Mouse (Mus musculus): Measurements from ENCODE around the gene Nrp2.

Nrp2 gene

DNA sequence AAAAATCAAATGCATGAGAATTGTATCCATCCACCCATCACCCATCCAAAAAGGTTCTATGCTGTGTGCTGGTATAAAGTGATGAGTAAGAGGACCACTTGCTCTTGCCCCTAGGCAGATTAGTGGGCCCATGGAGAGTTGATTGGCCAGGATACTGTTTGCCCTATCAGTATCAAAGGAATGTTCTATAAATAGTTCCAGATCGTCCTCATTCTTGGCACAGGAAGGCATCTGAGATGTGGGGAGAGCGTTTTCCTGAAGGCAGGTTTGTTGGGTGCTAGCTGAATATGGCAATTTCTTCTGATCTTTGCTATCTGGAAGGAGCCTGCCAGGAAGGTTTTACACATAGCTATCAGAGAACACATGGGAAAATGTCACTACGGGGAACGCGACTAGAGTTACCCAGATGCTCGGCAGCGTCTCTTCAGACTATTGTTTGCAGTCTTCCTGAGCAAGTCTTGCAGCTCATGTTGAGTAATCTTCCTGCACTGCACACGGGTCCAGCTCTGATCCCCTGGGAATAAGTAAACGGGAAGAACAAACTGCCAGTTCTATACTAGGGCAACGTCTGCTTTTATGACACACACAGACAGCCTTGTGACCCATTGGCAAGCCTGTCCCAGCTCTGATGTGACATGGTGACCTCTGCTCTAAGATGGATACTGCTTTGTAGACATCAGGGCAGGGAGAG is 44.5 kb downstream of the Nrp2 start:
- no peak for DNase-seq (ENCODE audit: low read depth, low spot score)
- H3K36me3 ChIP-seq (ENCODE audit: control insufficient read depth, insufficient read depth, low read length, poor library complexity, severe bottlenecking): no peaks in the 10 kb centered on the region
- no peaks in the 10 kb centered on the region for H3K27me3 ChIP-seq (ENCODE audit: control insufficient read depth, insufficient read depth, low read length, poor library complexity, severe bottlenecking)

DNA sequence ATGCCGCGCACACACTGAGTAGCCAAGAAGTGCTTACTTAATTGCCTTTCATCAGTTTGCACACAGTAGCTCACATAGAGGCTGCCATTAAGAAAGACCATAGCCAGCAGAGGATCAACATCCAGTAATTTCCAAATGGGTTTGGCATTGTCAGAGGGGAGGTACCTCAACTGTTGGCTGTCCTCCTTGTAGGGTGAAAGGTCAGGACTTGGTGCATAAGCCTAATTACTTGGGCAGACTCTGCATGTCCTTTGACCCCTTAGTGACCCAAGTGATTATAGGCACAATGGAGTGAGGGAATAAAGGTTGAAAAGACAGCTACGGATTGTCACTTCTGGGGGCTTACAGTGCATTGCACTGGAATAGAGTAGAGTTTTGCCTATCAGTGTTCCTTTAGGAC is 45.3 kb downstream of the Nrp2 start:
- Histone ChIP-seq H3K27me3 (ENCODE audit: control insufficient read depth, insufficient read depth, low read length, poor library complexity, severe bottlenecking) (no peaks in the 10 kb centered on the region), H3K36me3 (ENCODE audit: control insufficient read depth, insufficient read depth, low read length, poor library complexity, severe bottlenecking) (no peaks in the 10 kb centered on the region)
- no peak for DNase-seq (ENCODE audit: low read depth, low spot score)

GRCm38 (mm10) chr1:62749716-62750115 is 46.6 kb downstream of the Nrp2 start:
- Histone ChIP-seq H3K27me3 (ENCODE audit: control insufficient read depth, insufficient read depth, low read length, poor library complexity, severe bottlenecking) (no peaks in the 10 kb centered on the region), H3K36me3 (ENCODE audit: control insufficient read depth, insufficient read depth, low read length, poor library complexity, severe bottlenecking) (no peaks in the 10 kb centered on the region)
- DNase-seq (ENCODE audit: low read depth, low spot score): no peak

GRCm38 (mm10) chr1:62750408-62751008 is 47.4 kb downstream of the Nrp2 start:
- no peaks in the 10 kb centered on the region for H3K27me3 ChIP-seq (ENCODE audit: control insufficient read depth, insufficient read depth, low read length, poor library complexity, severe bottlenecking)
- no peak for DNase-seq (ENCODE audit: low read depth, low spot score)

DNA sequence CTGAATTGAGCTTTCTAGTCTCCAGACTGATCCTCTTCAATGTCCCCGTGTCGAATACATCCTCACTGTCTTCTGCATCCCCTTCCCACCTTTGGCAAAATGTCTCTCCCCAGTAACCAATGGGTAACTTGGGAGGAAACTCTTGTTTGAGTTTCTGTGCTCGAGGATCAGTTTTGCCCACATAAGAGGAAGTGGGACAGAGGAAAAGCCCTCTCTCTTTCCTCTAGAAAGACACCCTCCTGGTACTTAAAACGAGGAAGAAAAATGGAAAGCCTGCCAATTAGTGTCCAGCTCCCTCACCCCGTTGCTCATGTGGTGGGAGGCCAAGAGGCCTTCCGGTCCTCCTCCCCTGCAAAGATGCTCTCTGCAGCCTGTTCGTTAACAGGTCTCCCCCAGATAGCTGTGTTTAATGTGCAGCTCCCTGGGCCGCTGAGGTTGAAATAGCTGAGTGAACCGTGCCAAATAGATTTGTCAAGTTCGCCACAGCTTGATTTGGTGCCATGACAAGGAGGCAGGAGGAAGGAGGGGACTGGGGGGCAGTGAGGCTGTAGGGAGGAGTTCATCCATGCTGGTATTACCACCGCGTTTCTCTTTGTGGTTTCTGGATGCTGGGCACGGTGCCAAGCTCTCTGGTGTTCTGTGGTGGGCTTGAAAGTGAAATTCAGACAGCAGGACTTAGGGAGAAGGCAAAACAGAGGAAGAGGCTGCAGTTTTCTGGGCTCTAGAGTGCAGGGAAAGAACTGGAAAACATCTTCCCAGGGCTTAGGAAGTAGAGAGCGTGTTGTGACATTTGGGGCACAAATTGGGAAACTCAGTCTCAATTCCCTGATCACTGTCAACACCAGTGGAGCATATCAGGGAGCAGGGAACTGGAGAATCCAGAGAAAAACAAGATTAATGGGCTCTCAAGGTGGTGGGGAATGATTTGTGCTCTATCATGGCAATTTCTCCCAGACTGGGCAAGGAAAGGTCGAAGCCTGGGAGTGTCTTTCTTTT is 48.2 kb downstream of the Nrp2 start:
- Histone ChIP-seq H3K27me3 (ENCODE audit: control insufficient read depth, insufficient read depth, low read length, poor library complexity, severe bottlenecking) (no peaks in the 10 kb centered on the region), H3K36me3 (ENCODE audit: control insufficient read depth, insufficient read depth, low read length, poor library complexity, severe bottlenecking) (no peaks in the 10 kb centered on the region)
- DNase-seq (ENCODE audit: low read depth, low spot score): no peak

More at GRCm38 (mm10) chr1:62750408-62751008, 47.4 kb downstream of the Nrp2 start:
- H3K36me3 ChIP-seq (ENCODE audit: control insufficient read depth, insufficient read depth, low read length, poor library complexity, severe bottlenecking): no peaks in the 10 kb centered on the region

DNA sequence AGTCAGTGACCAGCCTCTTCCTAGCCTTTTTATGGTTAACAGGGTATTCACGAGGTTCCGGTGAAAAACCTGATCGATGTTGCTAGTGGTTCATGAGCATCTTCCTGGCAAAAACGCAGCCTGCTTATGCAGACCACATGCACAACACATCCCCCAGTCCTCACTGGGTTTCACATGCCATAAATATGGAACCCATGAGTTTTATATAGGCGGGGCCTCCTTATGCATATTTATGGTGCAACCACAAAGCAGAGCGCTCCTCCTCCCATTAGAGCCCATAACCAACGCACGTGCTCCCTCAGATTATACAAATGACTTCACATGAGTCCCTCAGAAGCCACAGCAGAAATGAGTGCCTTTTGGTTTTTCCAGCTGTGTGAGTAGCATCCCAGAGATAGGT is 49.0 kb downstream of the Nrp2 start:
- Histone ChIP-seq H3K36me3 (ENCODE audit: control insufficient read depth, insufficient read depth, low read length, poor library complexity, severe bottlenecking) (no peaks in the 10 kb centered on the region), H3K27me3 (ENCODE audit: control insufficient read depth, insufficient read depth, low read length, poor library complexity, severe bottlenecking) (no peaks in the 10 kb centered on the region)
- DNase-seq (ENCODE audit: low read depth, low spot score): no peak

DNA sequence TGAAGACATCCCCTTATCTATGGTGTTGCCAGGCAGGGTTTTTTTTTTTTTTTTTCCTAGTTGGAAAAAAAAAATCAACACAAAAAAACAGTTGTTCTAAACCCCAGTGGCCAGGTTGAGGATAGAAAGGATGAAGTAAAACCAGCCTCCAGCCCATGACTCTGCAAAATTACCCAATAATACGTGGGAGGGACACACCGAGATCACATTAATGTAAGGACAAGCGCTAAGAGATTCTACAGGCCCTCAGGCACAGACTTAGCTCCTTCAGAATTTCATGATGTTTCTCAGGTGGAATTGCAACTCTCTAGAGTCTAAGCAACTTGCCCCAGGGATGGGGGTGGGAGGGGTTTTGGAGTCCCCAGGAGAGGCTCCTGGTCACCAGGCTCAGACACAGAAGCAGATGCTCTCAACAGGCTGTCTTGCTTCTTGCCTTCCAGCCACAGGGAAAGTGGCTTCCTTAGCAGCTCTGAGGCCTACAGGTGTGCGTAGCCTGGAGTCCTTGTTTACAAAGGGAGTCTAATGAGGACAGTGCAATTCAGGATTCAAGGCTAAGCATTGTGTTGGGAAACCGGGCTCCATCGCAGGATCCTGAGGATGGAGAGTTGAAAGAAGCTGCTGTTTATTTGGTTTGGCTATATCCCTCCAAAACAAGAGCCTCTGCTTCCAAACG is 49.7 kb downstream of the Nrp2 start:
- no peak for DNase-seq (ENCODE audit: low read depth, low spot score)
- no peaks in the 10 kb centered on the region for H3K27me3 ChIP-seq (ENCODE audit: control insufficient read depth, insufficient read depth, low read length, poor library complexity, severe bottlenecking)
- no peaks in the 10 kb centered on the region for H3K36me3 ChIP-seq (ENCODE audit: control insufficient read depth, insufficient read depth, low read length, poor library complexity, severe bottlenecking)

DNA sequence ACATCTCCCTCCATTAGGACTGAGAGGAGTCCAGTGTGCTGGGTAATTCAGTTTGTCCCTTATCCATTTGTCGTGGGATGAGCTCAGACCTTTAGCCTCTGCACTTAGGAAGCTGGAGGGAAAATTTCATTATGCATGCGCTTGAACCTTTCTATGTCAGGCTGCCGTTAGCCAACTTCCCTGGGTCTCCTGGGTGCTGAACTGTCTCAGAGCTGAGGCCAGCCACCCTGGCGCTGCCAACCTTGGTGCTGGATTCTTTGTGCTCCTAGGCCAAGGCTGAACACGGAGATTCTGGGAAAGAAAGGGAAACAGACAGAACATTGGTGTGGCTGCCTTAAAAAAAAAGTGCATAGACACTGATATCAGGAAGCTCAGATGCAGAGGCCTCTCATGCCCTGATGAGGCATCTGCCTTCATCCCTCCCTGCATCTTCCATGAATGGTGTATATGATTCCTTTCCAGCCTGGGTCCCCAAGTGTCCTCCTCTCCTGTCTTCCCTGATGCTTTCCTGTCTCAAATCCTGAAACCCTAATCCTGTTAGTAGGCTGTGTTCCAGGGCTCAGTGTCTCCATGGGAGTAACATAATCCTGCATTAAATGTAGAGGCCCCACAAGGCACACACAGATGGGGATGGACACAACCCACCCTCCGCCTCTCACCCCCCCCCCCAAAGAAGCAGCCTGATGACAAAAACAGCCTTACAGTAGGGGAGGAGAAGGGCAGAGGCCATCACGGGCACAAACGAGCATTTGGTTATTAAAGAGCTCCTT is 51.2 kb downstream of the Nrp2 start:
- no peaks in the 10 kb centered on the region for H3K27me3 ChIP-seq (ENCODE audit: control insufficient read depth, insufficient read depth, low read length, poor library complexity, severe bottlenecking)
- DNase-seq (ENCODE audit: low read depth, low spot score): no peak
- no peaks in the 10 kb centered on the region for H3K36me3 ChIP-seq (ENCODE audit: control insufficient read depth, insufficient read depth, low read length, poor library complexity, severe bottlenecking)

DNA sequence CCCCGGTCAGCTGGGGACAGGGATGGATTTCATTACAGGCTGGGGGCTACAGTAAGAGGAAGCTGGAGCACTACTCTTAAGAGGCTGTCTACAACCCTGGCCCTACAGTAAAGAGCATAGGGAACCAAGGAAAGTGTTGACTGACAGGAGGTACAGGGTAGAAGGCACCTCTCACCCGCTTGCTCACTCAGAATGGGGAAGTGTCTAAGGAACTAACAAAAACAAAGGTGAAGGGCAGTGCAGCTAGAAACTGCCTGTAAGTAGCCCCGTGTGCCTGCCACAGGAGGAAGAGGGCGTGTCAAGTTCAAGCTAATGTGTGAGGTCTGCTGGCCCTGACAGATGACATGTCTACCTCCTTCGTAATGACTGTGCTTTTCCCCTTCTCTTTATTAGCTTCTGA is 57.0 kb downstream of the Nrp2 start:
- H3K27me3 ChIP-seq (ENCODE audit: control insufficient read depth, insufficient read depth, low read length, poor library complexity, severe bottlenecking): no peaks in the 10 kb centered on the region
- peak; percentile 68 for DNase-seq (ENCODE audit: low read depth, low spot score)
- no peaks in the 10 kb centered on the region for H3K36me3 ChIP-seq (ENCODE audit: control insufficient read depth, insufficient read depth, low read length, poor library complexity, severe bottlenecking)

DNA sequence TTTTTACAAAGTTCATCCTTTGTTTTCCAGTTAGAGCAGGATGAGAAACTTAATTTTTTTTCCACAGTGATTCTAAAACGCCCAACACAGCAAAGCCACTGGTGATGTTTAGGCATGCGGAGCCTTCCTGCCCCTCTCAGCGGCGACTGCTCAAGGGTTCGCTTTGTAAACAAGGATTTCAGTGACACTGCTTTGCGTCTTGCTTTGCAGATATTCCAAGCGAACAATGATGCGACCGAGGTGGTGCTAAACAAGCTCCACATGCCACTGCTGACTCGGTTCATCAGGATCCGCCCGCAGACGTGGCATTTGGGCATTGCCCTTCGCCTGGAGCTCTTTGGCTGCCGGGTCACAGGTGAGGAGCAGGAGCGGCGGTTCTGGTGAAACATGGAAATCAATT is 57.5 kb downstream of the Nrp2 start:
- Histone ChIP-seq H3K36me3 (ENCODE audit: control insufficient read depth, insufficient read depth, low read length, poor library complexity, severe bottlenecking) (no peaks in the 10 kb centered on the region), H3K27me3 (ENCODE audit: control insufficient read depth, insufficient read depth, low read length, poor library complexity, severe bottlenecking) (no peaks in the 10 kb centered on the region)
- DNase-seq (ENCODE audit: low read depth, low spot score): no peak

GRCm38 (mm10) chr1:62763779-62764178 is 60.7 kb downstream of the Nrp2 start:
- no peak for DNase-seq (ENCODE audit: low read depth, low spot score)
- Histone ChIP-seq H3K27me3 (ENCODE audit: control insufficient read depth, insufficient read depth, low read length, poor library complexity, severe bottlenecking) (no peaks in the 10 kb centered on the region), H3K36me3 (ENCODE audit: control insufficient read depth, insufficient read depth, low read length, poor library complexity, severe bottlenecking) (no peaks in the 10 kb centered on the region)

DNA sequence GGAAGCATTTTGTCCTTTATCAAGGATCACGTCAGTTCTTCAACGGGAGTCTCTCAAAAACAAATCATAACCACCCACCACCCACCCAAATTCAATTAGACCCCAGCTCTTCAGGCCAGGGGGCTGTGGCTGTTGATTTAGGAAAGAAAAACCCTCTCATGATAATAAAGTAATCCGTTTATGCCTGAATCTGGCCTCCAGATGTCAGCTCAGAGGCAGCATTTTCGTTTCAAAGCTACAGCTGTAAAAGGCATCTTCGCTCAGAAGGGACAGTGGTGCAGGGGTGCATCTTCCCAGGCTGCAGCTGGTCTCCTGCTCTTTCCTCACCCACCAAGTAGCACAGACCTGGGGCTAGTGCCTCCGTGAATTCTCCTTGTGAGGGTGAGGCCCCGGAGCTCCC is 62.1 kb downstream of the Nrp2 start:
- no peak for DNase-seq (ENCODE audit: low read depth, low spot score)
- Histone ChIP-seq H3K27me3 (ENCODE audit: control insufficient read depth, insufficient read depth, low read length, poor library complexity, severe bottlenecking) (no peaks in the 10 kb centered on the region), H3K36me3 (ENCODE audit: control insufficient read depth, insufficient read depth, low read length, poor library complexity, severe bottlenecking) (no peaks in the 10 kb centered on the region)

- H3K27me3 ChIP-seq (ENCODE audit: control insufficient read depth, insufficient read depth, low read length, poor library complexity, severe bottlenecking): no peaks in the 10 kb centered on the region
- DNase-seq (ENCODE audit: low read depth, low spot score): no peak
- H3K36me3 ChIP-seq (ENCODE audit: control insufficient read depth, insufficient read depth, low read length, poor library complexity, severe bottlenecking): no peaks in the 10 kb centered on the region
Observed at GRCm38 (mm10) chr1:62766766-62767165, 63.7 kb downstream of the Nrp2 start.

DNA sequence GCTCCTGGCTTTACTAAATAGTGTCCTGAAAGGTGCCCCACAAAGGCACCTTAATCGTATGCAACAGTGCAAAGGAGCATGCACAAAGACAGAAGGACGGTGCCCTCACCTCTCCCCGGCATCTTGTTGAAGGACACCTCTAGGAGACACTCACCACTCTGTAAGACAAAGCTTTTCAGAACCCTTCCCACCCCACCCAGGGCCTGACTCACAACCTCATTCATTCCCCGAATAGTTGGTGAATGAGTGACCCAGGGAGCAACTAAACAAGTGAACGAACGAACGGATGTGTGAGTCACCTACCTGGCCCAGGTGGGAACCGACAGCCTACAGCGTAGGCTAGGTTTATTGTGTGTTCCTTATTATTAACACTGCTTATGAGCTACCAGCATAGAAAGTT is 64.5 kb downstream of the Nrp2 start:
- no peaks in the 10 kb centered on the region for H3K36me3 ChIP-seq (ENCODE audit: control insufficient read depth, insufficient read depth, low read length, poor library complexity, severe bottlenecking)
- no peaks in the 10 kb centered on the region for H3K27me3 ChIP-seq (ENCODE audit: control insufficient read depth, insufficient read depth, low read length, poor library complexity, severe bottlenecking)
- DNase-seq (ENCODE audit: low read depth, low spot score): no peak
